Mouse (Mus musculus) brain, embryonic 14.5 days (tissue): Measurements from ENCODE around the gene Rrp9.

ENCODE experiments used
- CTCF ChIP-seq: fragments of 200-500 bp; IDR thresholded peaks from 2 replicates; pipeline ENCODE4 v1.5.1; 2012; ENCODE audit warnings: inconsistent platforms, mild to moderate bottlenecking, moderate library complexity, borderline replicate concordance; ENCODE audit not compliant: insufficient read depth, insufficient read length; ENCODE audit errors: extremely low read depth
- POLR2A ChIP-seq: fragments of 200-500 bp; IDR thresholded peaks from 2 replicates; pipeline ENCODE4 v1.6.1; 2012; ENCODE audit warnings: mild to moderate bottlenecking, inconsistent platforms, borderline replicate concordance; ENCODE audit not compliant: poor library complexity, insufficient read depth, insufficient read length, severe bottlenecking; ENCODE audit errors: extremely low read depth

DNA sequence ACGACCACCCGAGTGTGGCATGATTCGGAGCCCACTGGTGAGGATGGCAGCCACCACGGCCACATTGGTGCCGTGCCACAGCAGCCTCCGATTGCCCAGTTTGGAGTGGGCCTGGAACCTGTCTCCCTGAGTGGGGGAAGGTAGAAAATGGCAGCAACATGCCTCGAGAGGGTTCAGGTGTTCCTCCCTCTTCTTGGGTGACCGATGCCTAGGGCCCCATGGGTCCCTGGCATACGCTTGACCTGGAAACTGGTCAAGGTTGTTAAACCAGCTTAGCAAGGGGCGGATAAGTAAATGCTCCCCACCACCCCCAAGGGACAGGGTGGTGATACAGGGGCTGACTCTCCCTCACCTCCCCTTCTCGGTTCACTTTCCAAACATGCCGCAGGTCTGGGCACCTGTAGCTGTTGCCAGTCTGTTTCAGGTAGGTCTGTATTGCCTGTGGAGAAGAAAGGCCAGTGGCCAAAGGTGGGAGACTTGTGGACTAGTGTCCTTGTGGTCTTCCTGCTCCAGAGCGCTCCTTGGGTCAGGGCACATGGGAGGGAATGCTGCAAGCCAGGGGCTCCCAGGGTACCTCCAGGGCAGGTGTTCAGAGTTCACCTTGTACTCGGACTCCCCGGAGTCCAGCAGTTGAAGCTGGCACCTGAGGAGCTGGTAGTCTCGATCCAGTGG lies 2.5 kb upstream of the Rrp9 start:
- TF ChIP-seq POLR2A (no peak), CTCF (no peak)
